Mouse (Mus musculus) right cerebral cortex, postnatal 36 days (tissue): ENCODE measurements at regions not wholly inside any gene's neighbourhood (a gene's known extent, or its start where the extent isn't known, plus 50 kb on each side); places are given as distances from the start of the nearest gene placed in this dataset.

Experiments used
- DNase-seq, 2 experiments: peaks; one replicate each; pipeline ENCODE4 v3.0.0; 2022; ENCODE audit warnings: low spot score in 2 of 2, mixed read lengths in 1 of 2

DNA sequence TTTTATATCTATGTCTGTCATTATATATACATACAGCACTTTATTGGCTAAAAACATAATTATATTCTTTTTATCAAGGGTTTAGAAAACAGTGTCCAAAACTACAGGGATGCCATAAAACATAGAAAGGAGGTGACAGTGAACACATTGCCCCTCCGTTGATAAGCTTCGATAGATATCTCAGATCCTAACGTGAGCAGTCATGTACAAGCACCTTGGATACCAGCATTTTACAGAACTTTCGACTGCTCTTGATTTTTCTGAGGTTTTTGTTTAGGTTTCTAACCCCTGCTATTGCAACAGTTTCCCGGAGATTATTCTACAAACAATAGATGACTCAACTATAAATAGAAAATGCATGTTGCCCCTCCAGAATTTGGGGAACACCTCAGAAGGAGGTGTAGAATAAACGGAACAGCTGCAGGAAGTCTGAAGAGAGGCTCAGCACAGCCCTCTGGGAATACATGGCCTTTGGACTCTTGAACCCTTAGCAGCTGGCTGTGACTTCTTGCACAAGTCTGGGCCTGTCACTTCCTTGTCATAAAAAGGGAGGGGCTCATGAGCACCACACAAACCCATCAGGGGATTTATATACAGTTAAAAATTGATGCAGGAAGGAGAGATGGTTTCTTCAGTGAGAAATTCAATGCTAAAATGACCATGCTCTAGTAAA is 87.1 kb upstream of the Gpc5 start:
- DNase-seq: no peak

DNA sequence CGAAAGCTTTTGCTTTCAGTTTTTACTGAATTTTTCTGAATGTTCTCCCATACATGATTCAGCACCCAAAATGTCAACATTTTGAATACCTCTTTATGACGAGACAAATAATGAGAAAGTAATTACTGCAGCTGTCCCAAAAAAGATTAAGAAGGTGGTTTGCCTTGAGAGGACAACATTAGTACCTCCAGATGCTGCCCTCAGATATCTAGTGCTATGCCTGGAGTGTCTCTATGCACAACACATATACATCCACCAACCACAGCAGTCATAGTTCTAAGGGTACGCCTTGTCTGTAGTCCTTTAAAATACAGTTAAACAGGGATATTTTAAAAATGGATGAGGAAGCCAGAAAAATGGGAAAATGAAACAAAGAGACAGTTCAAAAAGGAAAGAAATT is 81.1 kb upstream of the Gpc5 start:
- DNase-seq: no peak

DNA sequence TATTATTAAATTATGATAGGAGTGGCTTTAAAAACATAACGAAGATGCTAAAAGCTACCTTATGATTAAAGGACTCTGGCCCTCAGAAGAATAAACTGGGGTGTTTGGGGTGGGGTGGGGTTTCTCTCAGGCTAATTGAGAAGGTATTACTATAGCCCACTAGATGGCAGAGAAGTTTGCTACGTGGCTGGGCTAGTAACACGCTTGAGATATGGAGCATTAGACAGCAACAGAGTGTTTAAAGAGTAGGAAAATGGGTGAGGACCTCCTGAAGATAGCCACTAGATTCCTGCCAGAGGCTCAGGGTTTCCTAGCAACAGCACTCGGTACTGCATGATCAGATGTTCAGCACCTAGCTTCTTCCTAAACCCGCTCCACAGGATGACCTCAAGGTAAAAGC is 76.7 kb upstream of the Gpc5 start:
- no peak for DNase-seq

DNA sequence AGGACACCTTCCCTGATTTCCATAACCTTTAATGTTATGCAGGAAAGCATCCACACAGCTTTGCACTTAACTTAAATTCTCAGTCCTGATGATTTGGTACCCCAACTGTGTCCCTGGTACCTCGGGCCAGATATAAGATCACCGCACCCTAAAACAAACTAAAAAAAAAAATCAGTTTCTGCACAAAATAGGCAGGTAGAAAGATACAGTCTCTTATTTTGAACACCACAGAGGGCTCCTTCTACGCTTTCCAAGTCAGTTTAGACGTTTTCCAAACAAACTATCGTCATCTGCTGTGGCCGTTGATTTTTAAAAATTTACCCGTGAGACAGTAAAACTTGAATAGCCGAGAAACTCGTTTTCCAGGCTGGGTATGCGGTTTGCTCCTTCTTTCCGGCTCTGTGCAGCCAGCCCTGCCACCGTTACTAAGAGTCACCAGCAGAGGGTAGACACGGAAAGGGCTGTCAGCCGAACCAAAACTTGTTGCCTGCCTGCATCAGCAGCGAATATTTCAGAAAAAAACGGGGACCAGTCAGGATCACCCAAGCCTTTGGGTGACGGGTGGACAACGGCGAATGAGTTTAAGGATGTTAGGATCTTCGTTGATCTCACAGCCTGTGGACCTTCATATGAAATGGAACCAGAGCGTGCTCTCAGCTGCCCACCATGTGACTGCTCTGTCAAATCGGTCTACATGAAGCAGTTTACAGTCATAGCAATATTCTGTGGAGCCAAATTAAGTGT is 74.4 kb upstream of the Gpc5 start:
- peak; percentile 31 to 50 for DNase-seq

DNA sequence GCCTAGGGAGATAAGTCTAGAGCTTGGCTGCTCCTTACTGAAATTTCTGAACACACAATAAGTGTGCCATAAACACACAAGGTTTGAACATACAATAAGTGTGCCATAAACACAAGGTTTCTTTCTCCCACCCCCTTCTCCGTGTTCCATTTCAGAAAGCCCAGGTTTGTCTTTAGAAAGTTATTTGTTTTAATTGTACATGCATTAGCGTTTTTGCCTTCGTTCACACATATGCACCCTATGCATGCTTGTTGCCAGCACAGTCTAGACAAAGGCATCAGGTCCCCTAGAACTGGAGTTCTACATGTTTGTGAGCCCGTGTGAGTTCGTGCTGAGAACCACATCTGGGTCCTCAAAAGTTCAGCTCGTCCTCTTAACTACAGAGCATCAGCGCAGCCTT is 64.0 kb upstream of the Gpc5 start:
- no peak for DNase-seq

DNA sequence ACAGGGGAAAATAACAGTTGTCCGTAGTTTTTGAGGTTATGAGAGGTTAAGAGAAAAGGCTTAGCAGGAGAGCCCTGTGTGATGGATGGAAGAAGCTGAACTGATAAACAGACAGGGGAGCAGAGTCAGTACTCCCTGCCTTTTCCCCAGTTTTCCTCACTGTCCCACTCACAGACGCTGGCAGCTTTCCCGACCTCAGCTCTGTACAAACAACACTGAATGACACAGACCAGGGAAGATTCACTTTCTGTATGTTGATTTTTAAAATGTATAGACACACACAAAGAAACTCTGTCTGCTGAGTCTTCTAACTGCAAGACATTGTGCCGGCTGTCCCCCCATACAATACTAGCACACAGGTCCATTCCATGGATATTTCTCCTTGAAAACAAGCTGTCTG is 60.3 kb upstream of the Gpc5 start:
- no peak for DNase-seq

DNA sequence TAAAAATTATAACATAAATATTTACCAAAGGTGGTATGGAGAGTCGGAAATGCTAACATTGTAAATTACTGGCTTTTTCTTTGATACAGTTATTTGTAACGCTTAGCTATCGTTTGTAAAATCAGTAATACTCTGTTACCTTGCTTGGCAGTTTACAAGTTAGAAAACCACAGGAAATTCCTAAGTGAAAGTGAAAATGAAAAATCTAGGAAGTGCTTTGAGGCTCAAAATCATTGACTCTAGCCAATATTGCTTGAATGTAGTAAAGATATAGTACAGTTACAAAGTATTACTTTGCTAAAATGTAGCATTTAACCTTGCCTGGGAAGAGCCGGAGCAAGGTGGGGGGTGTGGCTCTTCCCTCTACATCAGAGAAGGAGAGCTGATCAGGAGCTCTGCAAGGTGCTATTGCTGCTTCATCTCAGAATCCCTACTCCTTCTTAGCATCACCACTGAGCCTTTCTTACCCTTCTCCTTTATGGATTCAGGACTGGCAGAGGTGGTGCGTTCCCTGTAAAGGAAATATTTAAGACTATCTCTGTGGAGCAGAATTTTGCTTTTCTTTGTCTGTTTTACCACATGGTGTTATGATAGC is 58.5 kb upstream of the Gpc5 start:
- DNase-seq: no peak

DNA sequence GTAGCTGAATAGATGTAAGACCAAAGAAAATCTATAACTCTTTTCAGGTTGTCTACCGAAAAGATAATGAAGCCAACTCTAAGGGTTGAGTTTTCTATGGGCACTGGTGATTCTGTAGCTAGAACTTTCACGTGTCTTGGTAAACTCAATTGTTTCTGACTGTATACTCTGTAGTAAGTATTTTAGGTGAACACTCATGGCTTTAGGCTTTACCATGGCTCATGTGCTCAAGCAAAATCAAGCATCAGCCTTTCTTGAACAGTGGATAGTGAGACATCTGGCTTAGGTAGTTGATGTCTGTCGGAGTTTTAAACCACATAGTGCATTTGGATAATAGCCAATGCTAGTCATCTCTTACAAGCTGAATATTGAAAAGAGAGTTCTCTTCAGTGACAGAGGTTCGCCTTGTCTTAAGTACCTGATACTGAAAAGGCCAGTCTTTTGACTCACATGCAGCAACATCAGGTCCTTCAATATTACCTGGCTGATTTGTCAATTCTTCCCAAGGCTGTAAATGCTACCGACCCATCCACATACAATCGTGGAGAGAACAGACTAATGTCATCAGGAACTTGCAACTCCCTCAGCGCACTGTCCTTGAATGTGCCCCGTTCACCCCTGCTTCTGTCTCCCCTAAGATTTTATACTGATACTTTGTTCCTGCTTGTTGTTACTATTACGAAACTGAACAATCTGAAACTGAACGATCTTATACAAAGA is 57.1 kb upstream of the Gpc5 start:
- DNase-seq: no peak

DNA sequence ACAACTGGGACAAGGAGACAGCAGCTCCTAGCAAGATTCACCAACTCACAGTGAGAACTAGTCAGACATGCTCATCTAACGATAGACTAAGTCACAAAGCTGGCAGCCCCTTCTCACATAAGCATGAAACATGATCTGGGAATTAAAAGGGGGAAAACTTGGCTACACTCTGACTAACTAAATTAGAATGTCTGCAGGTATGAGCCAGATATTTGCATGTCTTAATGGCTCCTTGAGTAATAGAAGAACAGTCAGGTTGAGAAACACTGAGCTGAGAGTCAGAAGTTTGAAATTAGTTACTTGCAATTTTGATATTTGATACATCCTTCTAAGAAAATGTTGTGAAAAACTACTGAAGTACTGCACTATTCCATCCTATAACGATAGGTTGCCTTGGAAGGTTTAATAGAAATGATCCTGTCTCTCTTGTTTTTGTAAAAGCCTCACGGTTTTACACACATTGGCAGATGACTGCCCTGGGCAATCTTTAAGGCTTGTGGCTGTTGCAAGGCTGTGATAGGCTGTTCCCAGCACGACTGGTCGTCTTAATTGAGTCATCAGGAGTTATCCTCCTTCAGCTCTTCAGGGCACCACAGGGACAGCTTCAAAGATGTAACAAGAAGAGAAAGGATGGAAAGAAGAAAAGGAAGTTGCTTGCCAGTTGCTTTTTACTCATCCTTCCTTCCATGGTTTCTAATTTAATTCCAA is 54.8 kb upstream of the Gpc5 start:
- no peak for DNase-seq

DNA sequence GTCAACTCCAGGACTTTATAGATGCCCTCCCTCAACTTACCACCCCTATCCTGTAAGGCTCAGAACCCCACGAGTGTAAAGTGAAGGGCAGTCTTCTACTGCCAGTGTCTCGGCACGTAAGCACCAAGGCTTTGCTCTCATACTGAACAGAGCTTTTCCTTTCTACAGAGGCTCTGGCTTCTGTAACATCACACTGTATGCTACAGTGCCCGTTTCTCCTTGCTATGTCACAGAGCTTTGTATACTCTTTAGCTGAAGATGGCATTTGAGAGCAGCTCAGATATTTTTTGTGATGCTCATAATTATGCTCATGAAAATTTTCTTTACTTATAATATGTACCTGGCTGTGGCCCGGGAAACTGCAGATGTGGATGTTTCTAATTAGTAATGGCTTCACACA is 53.2 kb upstream of the Gpc5 start:
- no peak for DNase-seq

DNA sequence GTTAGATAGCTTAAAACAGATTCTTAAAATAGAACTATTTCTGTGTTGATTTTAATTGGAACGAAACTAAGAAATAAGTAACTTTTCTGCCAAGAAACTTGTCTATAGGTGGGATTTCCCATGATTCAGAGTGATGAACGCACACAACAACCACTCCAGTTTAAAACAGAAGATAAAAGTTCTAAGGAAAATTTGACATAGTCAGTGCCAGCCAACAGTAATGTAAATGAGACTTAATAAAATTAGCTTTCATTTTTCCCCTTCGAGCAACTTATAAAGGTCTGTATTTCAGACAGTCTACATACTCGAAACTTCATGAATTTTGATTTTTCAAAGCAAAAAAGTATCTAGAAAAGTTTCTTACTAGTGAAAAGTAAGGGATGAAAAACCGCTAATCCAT is 52.5 kb upstream of the Gpc5 start:
- no peak for DNase-seq

DNA sequence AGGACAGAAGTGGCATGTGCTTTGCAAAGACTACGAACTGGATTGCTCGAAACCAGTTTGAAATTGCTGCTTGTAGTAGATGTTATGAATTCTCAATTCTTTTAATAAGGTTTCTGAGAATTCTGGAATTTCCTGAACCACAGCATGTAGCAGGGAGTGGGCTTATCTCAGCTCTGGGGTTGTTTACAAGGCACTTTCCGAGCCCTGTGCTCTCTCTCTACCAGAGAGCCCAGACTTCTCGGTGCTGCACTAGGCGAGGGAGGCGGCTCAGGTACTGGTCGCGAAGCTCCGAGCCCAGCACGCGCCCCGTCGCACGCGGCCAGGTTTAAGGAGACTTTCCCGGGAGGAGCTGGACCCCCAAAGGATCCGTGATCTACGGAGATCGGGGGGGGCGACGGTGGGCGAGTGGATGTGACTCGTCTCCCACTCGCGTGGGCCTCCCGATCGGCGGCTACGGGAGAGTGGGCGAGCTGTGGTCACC is 51.9 kb upstream of the Gpc5 start:
- no peak for DNase-seq

DNA sequence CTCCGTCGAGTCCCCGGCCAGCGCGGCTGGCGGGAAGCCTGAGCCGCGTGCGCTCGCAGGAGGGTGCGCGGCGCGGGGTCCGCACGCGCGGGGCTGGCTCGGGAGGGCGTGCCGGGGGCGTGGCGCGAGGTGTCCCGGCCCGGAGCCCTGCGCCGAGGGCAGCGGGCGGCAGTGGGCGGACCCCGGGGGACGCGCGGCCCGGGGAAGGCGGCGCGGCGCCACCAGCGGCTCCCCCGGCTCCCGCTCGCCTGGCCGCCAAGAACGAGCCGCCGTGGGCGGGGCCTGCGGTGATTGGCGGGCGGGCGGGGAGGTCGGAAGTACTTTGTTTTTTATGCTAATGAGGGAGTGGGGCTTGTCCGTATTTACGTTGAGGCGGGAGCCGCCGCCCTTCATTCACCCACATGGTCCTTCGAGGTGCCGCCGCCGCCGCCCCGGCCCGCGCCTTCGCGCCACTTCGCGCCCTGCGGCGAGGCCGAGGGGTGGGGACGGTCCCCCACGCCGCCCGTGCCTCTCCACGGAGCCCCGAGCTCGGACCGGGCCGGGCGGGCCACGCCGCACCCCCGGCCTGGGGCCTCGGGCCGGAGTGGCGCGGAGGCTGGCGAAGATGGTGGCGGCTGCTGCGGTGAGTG is 51.3 kb upstream of the Gpc5 start:
- peak; percentile 38 to 40 for DNase-seq

DNA sequence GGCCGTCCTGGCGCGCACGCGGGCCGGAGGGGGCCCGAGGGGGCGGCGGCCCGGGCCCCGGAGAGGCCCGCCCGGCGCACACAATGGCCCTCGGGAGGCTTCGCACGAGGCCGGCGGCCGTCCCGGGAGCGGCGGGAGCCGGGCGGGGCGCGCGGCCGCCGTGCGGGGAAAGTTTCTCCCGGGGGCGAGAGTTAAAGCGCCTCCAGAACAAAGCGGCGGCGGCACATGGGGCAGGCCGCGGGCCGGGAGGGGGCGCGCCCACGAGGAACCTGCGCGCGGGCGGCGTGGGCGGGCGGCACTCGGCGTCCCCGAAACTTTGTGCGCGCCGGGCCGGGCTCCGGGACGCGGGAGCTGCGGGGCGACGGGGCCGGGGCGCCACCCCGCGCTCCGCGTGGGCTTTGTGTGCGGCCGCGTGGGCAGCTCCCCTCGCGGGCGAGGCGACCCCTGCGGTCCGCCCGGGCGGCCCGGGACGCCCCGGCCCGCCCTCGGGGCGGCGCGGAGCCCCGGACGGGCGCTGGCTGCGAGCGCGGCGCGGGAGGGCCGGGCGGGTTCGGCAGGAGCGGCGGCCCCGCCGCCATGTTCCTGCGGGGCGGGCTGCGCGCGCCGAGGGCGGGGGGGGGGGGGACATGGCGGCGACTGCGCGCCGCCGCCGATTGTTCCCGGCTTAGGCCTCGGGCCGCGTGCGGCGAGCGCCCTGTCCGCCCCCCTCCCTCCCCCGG is 50.5 kb upstream of the Gpc5 start:
- DNase-seq: no peak

DNA sequence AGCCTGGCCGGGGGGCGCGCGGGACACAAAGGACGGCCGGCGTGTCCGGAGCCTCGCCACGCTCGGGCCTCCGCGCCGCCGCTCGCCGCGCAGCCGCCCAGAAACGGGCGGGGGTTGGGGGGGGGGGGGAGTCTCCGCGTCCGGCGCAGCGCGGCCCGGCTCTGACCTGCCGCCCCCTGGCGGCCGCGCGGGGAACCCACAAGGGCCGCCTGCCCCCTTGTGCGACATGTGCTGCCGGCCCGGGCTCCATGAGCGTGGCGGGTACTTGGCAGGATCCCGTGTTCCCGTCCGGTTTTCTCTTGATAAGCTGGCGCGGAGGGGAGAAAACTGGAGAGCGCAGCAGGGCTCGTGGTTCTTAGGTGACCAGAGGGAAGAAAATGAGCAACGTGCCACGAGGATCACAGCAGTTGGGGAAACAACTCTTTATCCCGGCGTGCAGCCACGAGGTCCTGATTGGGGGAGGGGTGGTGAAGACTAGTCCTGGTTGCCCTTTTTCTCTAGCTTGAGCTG is 49.9 kb upstream of the Gpc5 start:
- peak; percentile 61 to 64 for DNase-seq
